Mouse (Mus musculus) thymus, adult 2 months (tissue): ENCODE measurements at regions not wholly inside any gene's neighbourhood (a gene's known extent, or its start where the extent isn't known, plus 50 kb on each side); places are given as distances from the start of the nearest gene placed in this dataset.

Experiments used
- DNase-seq: peaks from one replicate; pipeline ENCODE4 v3.0.0; 2021
- H3K27ac ChIP-seq: fragments of 200-500 bp; 2 replicates; pipeline ENCODE4 v1.5.1; 2012; ENCODE audit warnings: low read length, control low read depth; ENCODE audit not compliant: control insufficient read depth, insufficient read depth
- H3K27me3 ChIP-seq: fragments of 200-500 bp; 2 replicates; pipeline ENCODE4 v1.6.1; 2012; ENCODE audit warnings: mild to moderate bottlenecking, low read length, moderate library complexity, mixed read lengths; ENCODE audit not compliant: control insufficient read depth, insufficient read depth
- H3K36me3 ChIP-seq: fragments of 200-500 bp; 2 replicates; pipeline ENCODE4 v1.6.1; 2012; ENCODE audit warnings: mild to moderate bottlenecking, low read length, moderate library complexity; ENCODE audit not compliant: control insufficient read depth, insufficient read depth
- H3K4me1 ChIP-seq: fragments of 200-500 bp; replicated peaks from 2 replicates; pipeline ENCODE4 v1.6.1; 2012; ENCODE audit warnings: low read length; ENCODE audit not compliant: control insufficient read depth, insufficient read depth
- H3K4me3 ChIP-seq: fragments of 200-500 bp; 2 replicates; pipeline ENCODE4 v1.5.1; 2012; ENCODE audit warnings: mild to moderate bottlenecking, low read length, control low read depth, moderate library complexity; ENCODE audit not compliant: control insufficient read depth, insufficient read depth
- CTCF ChIP-seq: fragments of 200-500 bp; IDR thresholded peaks from 2 replicates; pipeline ENCODE4 v1.5.1; 2012; ENCODE audit warnings: mild to moderate bottlenecking, control low read depth, low read length, moderate library complexity, borderline replicate concordance; ENCODE audit not compliant: control insufficient read depth, poor library complexity, insufficient read depth; ENCODE audit errors: extremely low read depth
- POLR2A ChIP-seq: fragments of 200-500 bp; IDR thresholded peaks from 2 replicates; pipeline ENCODE4 v1.6.1; 2012; ENCODE audit warnings: mild to moderate bottlenecking, low read length, control low read depth, moderate library complexity; ENCODE audit not compliant: control insufficient read depth, poor library complexity, insufficient read depth; ENCODE audit errors: extremely low read depth
- WGBS: fragments of 180-500 bp; shearing (Covaris S2); methylation state at CpG from one replicate; pipeline ENCODE4 v1.1.7; 2018; 5-methylcytosine and 5-hydroxymethylcytosine counted together

DNA sequence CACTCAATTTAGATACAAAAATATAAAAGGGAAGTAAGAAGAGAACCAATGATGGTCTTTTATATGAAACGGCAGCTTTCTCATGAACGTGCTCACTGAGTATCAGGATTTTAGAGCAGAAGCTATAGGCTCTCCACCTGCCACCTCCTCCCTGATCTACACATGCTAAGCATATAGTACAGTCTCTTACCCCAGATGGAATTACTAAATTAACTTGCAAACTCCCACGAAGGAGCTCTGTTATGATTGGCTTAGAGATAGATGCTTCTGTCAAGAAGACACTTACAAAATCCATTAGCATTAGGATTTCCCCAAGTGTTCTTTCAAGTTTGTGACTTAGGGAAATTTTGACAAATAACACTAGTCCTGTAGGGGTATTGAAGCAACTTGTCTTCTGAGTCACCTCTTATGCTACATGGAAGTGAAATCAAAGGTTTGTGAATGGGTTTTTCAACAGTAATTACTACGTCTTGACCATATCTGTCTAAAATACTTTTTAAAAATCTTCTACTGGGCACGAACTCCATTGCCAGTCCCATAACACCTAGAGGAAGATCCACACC lies 60.6 kb downstream of the Crygs start:
- Histone ChIP-seq H3K27ac (no peak overlapping the region), H3K4me3 (no peak overlapping the region), H3K36me3 (no peaks in the 10 kb centered on the region), H3K4me1 (no peaks in the 10 kb centered on the region), H3K27me3 (no peaks in the 10 kb centered on the region)
- DNase-seq = no peak
- TF ChIP-seq CTCF = no peak
- no peak for TF ChIP-seq POLR2A
- 79% methylated on average over 5 of the region's 5 CpGs for WGBS

- Histone ChIP-seq H3K27me3 (no peaks in the 10 kb centered on the region), H3K36me3 (no peaks in the 10 kb centered on the region), H3K4me3 (no peak overlapping the region), H3K27ac (no peak overlapping the region), H3K4me1 (no peaks in the 10 kb centered on the region)
- TF ChIP-seq POLR2A = no peak
- no peak for TF ChIP-seq CTCF
- no peak for DNase-seq
- WGBS = 95% methylated on average over 7 of the region's 7 CpGs
Measured at GRCm38 (mm10) chr16:22744121-22744855, 67.1 kb downstream of the Crygs start.

DNA sequence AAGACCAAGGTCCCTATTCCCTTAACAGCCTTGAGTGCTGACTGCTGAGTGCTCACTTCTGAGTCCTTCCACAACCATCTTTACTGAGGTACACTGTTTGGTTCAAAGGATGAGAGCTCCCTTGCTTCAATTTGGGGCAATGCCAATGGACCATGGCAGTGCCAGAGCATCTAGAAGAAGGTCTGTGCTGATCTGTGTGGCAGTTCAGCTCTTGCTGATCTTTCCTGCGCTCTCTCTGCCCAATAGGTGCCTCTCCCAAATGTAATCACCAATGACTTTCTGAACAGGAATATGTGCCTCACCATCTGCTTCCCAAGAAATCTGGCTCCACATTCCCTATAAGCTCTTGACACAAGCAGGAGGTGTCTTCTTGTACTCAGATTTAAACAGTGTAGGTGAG lies 67.9 kb downstream of the Crygs start:
- TF ChIP-seq CTCF (no peak), POLR2A (no peak)
- no peaks in the 10 kb centered on the region for H3K4me1 ChIP-seq
- 95% methylated on average over 1 of the region's 1 CpGs for WGBS
- no peak for DNase-seq
- H3K4me3 ChIP-seq = no peak overlapping the region
- no peak overlapping the region for H3K27ac ChIP-seq
- no peaks in the 10 kb centered on the region for H3K27me3 ChIP-seq
- no peaks in the 10 kb centered on the region for H3K36me3 ChIP-seq

- no peaks in the 10 kb centered on the region for H3K27me3 ChIP-seq
- no peak overlapping the region for H3K27ac ChIP-seq
- no peak for DNase-seq
- H3K4me3 ChIP-seq = no peak overlapping the region
- H3K36me3 ChIP-seq = no peaks in the 10 kb centered on the region
- 66% methylated on average over 4 of the region's 4 CpGs for WGBS
- no peaks in the 10 kb centered on the region for H3K4me1 ChIP-seq
- TF ChIP-seq POLR2A (no peak), CTCF (no peak)
Measured at GRCm38 (mm10) chr16:22741496-22741895, 69.9 kb downstream of the Crygs start.

GRCm38 (mm10) chr16:22734529-22735022 lies 76.8 kb downstream of the Crygs start:
- H3K27ac ChIP-seq = no peak overlapping the region
- H3K4me3 ChIP-seq = no peak overlapping the region
- DNase-seq = no peak
- 93% methylated on average over 10 of the region's 10 CpGs for WGBS
- TF ChIP-seq POLR2A (no peak), CTCF (no peak)
- H3K36me3 ChIP-seq = no peaks in the 10 kb centered on the region
- no peaks in the 10 kb centered on the region for H3K27me3 ChIP-seq
- H3K4me1 ChIP-seq = no peaks in the 10 kb centered on the region

DNA sequence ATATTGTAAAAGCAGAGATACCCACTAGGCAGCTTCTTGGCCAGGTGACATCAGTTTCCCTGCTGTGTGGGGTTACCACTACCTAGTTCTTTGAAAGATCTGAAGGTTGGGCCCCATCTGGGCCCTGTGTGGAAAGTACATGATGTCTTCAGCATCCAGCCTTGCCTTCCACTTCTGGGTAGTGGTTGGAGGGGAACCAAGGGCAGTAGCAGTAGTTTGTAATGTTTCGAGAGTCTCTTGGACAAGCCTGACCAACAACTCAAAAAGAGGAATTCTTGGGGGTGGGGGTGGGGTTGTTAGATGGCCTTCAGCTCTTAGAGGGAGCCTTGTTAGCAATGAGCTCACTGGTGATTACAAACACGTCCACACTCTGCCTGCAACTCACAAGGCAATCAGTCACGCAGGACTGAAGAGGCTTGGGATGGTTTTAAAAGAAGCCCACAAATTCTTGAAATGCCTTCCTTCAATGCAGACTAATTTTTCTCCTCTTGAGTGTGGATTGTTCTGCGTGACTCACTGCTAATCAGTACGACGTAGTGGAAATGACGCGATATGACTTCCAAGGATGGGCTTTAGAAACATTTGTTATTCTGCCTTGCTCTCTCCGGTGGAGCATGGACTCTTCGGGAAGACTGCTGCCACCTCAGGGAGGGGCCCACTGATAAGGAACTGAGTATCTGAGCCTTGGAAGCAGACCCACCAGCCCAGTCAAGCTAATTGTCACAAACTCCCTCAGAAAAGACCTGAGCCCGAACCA lies 76.9 kb upstream of the Dgkg start:
- H3K4me1 ChIP-seq = no peaks in the 10 kb centered on the region
- WGBS = 85% methylated on average over 11 of the region's 11 CpGs
- no peaks in the 10 kb centered on the region for H3K36me3 ChIP-seq
- H3K4me3 ChIP-seq = no peak overlapping the region
- TF ChIP-seq POLR2A (no peak), CTCF (no peak)
- DNase-seq = no peak
- no peaks in the 10 kb centered on the region for H3K27me3 ChIP-seq
- no peak overlapping the region for H3K27ac ChIP-seq
